Mouse (Mus musculus) ES-E14 (cell line): Measurements from ENCODE around the gene Iqcf6.

ENCODE experiments used
- HCFC1 ChIP-seq: IDR thresholded peaks from 2 replicates; pipeline ENCODE4 v1.6.1; 2012; ENCODE audit warnings: low read length, inconsistent platforms, borderline replicate concordance; ENCODE audit not compliant: insufficient read depth
- ZC3H11A ChIP-seq: IDR thresholded peaks from 2 replicates; pipeline ENCODE4 v1.6.1; 2012; ENCODE audit warnings: low read depth, mild to moderate bottlenecking, inconsistent platforms, low read length, borderline replicate concordance

DNA sequence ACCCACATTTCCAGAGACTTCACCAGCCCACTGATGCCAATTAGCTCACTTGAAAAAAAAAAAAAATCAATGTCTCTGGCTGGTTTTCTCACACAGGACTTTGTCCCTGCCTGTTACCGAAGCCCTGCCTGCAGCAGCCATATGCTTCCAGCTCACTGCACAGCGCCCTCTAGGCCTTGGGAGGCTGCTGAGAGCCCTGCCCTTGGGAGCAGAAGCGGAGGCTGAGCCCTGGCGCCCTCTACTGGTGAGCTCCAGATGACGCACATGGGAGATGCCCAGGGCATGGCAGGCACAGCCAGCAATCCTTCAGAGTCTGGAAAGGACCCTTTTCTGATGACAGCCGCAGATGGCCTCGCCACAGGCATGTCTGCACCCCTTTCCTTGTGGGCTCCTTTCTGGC is 16.7 kb downstream of the Iqcf6 start:
- TF ChIP-seq HCFC1 (peak; percentile 69), ZC3H11A (no peak)
